Mouse (Mus musculus): ENCODE measurements around the gene Vgll4.

The Vgll4 gene

DNA sequence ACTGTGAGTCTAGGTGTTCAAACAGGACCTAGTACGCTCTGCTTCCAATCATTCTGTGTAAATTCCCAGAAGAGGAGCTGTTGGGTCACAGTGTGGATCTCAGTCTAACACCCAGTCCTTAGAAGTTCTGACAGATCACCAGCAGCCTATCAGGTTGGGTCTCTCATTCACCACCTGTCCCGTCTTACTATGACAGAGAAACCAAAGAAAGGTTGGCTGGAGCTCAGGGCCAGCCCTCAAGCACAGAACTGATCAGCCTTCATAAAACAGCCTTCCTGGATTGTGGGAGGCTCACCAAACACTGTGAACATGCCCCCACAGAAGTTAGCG lies 96.0 kb downstream of the Vgll4 start:
- DNase-seq (ENCODE audit: low read depth, low spot score), result no peak

DNA sequence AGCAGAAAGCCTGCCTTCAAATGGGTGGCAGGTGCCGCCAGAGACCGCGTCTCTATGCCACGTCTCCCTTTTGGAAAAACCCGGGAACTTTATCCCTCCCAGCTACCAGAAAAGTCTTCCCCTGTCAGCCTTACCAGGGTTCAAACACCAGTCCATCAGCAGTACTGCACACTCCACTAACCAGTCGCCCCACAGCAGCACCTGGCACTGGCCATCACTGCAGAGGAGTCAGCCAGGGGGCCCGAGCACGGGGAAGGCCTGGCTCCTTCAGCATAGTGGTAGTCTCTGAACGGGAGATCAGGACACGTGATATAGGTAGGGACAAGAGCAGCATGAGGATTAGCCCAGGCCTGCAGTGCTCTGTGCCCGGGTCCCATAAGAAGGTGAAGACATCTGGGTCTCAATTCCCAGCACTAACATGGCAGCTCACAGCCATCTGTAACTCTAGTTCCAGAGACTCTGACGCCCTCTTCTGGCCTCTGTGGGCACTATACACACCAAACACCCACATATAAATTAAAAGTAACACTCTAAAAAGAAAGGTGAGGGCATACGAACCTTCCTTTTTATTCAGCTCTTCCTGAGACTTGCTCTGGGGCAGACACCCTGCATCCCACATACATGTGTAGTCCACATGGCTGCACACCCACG lies 98.7 kb downstream of the Vgll4 start:
- no peak for DNase-seq (ENCODE audit: low read depth, low spot score)

DNA sequence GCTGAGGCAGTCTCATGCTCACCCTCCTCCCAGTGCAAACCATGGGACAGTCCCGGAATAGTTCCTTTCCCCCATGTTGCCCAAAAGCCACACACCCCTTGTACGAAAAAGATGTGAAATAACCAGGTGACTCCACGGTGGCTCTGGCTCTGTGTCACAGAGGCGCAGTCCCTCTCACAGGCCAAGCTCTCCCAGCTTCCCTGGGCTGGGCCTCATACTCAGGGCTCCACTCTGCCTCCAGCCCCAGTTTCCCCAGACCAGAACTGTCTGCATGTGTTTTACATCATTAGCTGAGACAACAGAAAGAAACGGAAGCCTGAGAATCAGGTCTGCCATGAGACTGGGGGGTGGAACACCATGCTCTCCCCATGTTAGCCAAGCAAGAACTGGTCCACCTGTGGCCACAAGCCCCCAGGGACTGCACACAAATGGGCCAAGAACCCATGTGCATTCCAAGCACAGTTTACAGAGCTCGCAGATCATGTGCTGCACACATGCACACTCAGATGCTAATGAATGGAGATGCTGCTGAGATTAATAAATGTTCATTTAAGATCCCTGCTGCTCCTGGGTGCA lies 100.2 kb downstream of the Vgll4 start:
- DNase-seq (ENCODE audit: low read depth, low spot score), result no peak

DNA sequence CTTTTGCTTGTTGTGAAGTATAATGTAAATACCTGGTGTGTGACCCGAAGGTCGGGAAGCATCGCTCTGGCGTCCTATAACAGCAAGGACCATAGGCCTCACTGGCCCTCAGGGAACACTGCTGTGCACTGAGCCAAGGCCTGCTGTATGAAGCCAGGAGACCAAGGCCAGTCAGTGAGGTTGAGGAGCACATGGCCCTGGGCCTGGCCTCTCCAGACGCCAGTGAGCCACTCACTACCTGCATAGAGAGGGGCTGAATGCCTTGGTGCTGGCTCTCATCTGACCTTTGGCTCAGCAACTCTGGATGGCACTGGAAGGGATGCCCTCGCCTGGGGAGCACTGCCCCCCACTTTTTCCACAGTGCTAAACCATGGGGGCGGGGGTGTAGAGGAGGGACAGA lies 101.1 kb downstream of the Vgll4 start:
- DNase-seq (ENCODE audit: low read depth, low spot score), result no peak

DNA sequence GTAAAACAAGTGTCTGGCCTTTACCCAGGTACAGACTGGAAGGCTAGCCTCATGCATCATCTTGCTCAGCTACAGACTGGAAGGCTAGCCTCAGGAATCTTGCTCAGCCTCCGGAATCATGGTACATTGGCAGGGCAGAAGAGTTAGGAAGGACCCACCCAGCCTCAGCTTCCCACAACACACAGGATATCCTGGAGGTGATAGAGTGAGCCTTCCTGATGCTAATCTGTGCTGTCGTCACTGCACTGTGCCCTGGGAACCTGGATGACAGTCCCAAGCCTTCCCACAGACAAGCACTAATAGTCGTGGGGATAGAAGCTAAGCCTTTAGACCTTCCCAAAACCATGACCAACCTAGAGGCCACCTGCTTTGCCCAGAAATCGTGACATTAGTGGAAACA lies 103.2 kb downstream of the Vgll4 start:
- DNase-seq (ENCODE audit: low read depth, low spot score), result no peak

DNA sequence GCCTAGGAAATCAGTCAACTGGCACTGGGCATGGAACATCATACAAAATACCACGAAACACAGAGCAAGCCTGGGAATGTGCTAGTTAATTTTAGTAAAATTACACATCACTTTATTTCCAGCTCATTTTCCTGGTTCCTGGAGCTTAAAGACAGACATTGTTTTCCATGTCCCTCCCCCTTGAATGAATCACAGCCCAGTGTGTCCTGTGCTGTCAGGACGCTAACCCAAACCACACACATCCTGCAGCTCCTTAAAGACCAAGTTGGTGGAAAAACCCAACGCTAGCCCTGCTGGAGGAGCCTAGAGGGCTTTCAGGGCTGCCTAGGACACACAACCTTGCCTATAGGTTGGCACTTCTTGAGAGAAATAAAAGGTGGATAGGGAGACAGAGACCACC lies 103.7 kb downstream of the Vgll4 start:
- no peak for DNase-seq (ENCODE audit: low read depth, low spot score)

DNA sequence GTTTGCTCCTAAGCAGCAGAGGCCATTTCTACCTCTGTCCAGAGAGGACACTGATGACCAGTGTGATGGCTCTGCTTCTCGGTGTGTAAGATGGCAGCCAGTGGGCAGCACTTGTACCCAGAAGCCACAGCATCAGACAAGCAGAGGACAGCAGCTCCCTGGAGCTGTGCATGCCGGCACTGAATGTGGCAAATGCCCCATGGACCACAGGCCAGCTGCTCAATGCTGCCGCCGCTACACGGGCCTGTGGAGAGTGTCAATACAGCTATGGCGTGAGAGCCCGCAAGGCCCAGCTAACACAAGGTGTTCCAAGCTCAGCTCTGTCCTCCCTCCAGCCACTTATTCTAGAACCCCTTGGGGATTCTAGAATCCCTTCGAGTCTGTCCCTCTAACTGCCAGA lies 105.4 kb downstream of the Vgll4 start:
- DNase-seq (ENCODE audit: low read depth, low spot score), result no peak

DNA sequence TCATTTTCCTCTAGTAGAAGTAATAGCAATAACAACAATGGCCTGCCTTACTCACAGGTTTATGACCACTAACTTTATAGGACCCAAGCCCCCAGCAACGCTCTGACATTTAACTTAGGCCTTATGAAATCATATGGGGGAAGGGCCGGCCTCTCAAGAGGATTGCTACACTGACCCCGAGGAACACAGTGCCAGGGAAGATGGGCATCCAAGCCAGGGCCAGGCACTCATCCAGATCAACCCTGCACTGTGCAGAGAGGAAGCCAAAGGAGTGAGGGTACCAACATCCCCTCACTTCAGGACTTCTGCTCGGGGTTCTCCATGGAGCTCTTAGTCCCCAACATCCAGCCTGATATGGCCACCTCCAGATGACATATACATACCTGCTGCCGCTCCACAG lies 106.3 kb downstream of the Vgll4 start:
- DNase-seq (ENCODE audit: low read depth, low spot score), result no peak

DNA sequence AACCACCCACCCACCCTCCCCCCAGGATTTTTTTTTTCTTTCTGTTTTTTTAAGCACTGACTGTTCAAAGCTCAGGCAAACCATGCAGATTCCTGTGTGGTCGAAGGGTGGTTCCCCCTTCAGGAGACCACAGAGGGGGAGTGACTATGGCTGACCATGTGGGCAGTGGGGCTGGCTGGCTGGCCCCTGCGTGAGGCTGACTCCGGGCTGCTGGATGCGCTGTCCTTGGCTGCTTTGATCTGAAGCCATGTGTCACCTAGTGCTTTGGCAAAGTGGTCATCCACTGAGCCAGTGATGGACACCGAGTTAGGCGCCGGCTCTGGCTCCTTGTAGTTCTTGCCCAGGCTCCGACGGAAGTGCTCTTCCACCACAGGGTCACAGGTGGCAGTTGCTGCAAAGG lies 107.7 kb downstream of the Vgll4 start:
- DNase-seq (ENCODE audit: low read depth, low spot score), result no peak

DNA sequence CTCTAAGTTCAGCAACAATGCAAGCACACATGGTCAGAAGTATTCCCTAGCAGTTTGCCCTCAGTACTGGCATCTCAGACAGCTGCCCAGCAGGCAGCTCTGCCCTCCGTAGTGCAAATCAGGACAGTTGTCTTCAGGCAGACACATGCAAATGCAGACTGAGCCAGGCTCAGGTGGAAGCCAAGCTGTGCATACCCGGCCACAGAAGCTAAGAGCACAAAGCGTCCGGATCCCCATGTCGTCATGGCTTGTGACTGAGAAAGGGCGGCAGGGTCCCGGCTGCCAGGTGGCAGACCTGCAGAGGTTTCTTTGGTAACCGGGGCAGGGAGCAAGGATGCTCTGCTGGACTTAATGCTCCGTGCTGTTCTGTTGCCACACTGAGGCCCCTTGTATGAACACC lies 108.2 kb downstream of the Vgll4 start:
- no peak for DNase-seq (ENCODE audit: low read depth, low spot score)

DNA sequence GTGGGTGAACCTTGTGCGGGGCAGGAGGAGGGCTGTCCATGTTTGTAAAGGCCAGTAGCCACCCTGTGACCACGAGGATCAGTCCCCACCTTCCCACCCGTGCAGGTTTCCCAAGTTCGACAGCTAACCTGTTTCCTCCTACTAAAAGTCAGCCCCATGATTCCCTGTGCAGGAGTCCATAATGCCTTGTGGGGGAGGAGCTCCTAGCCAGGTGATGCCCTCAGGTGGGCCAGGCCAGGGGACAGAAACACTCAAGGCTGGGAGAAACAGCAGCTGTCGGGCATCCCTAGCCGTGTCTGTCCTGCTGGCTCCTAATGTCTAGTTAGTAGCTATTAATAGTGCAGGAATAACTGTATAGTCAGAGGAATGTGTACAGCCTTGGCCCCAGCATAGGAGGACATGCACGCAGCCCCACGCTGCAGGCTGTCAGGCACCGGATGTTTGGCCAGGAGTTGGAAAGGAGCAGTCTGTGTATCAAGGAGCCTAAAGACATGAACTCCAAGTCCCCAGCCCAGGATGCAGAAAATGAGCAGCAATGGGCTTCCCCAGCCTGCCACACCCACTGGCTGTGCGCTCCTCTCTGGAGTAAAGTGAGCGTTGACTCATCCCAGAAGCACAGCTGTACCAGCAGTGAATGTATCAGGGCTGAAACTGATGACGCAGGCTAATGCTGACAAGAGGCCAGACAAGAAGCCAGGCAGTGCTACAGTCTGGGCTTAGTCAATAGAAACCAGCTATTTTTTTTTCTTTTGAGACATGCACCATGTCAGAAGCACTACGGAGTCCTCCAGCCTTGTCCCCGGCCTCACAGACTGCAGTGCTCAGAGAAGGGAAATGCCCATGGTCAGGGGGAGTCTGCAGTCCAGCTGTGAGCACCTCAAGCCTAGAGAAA lies 108.9 kb downstream of the Vgll4 start:
- no peak for DNase-seq (ENCODE audit: low read depth, low spot score)

DNA sequence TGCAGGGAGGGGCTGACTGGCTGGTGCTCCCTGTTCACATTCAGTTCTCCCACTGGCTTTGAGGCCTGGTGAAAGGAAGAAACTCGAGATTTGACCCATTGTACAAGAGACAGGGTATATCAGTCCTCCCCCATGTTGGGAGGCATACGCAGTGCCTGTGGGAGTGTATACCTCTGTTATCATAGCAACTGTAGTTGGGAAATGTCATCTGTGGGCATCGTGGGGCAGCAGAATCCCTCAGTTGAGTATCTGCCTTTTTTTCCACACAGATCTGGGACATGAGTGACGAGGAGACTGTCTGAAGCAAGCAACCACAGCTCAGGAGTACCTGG lies 111.1 kb downstream of the Vgll4 start:
- DNase-seq (ENCODE audit: low read depth, low spot score), result no peak

DNA sequence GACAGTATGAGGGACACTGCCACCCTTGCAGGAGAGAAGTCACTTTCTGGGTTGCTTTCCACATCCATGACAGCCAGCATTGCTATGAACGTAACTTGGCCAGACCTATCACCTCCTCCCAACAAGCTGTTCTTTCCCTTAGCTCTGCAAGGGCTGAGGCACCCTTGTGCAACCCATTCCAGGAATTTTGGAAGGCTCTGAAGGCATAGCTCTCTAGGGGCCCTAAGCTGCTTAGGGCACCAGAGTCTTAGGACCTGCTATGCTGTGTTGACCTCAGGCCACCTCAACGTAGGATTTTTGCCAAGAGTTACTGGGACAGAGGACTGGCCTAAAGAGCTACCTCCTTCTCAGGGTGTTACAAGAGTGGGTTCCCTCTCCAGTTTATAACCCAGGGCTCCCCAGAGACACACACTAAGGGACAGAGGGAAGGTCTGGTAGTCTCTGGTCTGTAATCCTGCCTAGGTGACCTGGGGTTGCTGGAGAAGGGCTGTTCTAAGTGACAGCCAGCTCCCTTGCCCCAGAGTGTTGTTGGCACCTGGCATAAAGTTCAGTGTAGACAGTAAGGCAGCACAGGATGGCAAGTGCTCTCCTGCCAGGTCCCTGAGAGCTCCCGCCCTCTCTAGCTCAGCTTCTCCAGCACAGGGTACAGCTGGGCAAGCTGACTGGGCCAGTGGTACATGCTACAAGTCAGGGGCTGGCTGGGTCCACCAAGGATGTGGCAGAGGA lies 111.6 kb downstream of the Vgll4 start:
- no peak for DNase-seq (ENCODE audit: low read depth, low spot score)

DNA sequence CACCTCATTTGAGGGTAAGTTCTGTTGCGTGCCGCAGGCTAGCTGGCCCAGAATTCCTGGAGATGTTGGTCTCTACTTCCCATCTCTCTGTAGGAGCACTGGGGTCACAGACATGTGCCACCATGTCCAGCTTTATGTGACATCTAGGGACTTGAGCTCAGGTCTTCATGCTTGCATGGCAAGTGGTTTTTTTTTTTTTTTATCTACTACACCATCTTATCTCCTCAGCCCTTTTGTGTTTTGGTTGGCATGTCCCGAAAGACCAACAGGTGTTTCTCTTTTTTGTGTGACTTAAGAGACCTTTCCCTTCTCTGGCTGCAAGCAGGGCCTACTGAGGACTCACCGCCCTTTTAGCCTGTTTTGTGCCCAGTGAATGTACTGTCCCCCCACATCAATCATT lies 113.3 kb downstream of the Vgll4 start:
- no peak for DNase-seq (ENCODE audit: low read depth, low spot score)

DNA sequence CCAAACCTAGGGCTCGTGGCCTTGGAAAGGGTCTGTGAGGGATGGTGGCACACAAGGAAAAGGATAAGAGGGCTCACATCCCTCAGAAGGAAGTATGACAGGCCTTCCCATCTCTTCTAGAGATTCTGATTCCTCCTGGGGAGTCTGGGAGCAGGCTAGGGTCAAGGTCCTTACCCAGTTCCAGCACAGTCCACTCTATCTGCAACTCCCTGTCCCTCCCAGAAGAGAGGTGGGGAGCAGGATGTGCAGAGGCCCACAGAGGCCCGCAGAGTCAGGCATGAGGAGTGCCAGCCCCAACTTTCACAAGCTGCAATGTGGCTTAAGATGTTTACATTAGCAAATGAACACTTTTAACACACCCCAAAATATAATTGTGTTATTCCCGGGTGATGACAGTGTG lies 114.2 kb downstream of the Vgll4 start:
- no peak for DNase-seq (ENCODE audit: low read depth, low spot score)

DNA sequence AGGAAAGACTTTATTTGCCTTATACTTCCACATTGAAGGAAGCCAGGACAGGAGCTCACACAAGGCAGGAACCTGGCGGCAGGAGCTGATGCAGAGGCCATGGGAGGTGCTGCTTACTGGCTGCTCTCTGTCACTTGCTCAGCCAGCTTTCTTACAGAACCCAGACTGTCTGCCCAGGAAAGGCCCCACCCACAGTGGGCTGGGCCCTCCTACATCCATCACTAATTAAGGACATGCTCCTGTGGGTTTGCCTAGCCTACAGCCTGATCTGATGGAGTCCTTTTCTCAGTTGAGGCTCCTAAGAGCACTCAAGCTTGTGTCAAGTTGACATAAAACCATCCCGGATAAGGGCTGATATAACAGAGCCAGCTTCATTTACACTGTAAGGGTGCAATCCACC lies 115.4 kb downstream of the Vgll4 start:
- DNase-seq (ENCODE audit: low read depth, low spot score), result no peak

DNA sequence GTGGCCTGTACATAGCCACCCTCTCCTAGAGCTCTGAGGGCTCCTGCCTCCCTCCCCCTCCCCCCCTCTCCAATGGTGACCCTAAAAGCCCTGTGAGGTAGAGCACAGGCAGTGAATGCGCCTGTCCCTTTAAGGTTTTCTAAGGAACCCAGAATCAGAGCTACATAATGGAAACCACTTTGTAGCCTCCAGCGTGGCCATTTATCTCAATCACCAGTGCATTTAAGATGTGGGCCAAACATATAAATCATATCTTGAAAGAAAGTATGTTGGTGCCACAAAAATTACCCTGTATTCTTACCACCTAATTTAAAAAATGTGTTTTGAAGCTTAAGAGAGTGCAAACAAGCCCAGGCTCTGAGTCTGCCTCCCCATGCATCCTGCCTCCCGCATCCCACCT lies 117.1 kb downstream of the Vgll4 start:
- no peak for DNase-seq (ENCODE audit: low read depth, low spot score)

DNA sequence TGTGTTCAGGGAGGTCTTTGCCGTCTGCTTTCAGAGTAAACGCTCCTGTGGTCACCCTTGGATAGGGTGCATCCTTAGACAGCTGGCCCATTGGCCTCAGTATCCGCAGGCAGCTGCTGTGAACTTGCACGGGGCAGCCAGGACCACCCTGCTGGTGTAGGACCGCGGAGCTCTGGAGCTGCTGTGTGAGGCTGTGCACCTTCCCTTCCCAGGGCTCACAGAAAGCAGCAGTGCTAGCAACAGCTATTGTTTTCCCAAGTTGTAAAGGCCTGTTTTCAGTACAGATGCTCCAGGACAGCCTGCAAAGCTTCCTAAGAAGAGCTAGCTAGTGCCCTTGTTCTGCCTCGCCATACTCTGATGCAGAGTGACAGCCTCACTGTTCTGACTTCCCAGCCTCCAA lies 118.1 kb downstream of the Vgll4 start:
- no peak for DNase-seq (ENCODE audit: low read depth, low spot score)

DNA sequence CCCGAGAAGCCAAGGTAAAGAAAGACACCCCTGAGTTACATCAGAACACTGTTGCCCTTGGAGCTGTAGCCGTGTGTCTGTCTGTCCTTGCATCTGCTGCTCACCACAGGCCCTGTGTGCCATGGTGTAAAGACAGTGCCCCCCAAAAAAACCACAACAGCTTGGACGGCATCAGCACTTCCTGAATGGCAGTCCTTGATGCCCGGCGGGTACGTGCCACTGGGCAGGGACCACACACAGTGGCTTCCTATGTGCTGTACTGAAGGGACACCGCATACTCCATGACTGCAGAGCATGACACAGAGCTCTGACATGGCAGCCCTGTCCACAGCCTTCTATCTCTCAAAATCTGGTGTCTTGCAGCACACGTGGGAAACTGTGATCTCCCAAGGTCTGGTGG lies 120.0 kb downstream of the Vgll4 start:
- no peak for DNase-seq (ENCODE audit: low read depth, low spot score)

DNA sequence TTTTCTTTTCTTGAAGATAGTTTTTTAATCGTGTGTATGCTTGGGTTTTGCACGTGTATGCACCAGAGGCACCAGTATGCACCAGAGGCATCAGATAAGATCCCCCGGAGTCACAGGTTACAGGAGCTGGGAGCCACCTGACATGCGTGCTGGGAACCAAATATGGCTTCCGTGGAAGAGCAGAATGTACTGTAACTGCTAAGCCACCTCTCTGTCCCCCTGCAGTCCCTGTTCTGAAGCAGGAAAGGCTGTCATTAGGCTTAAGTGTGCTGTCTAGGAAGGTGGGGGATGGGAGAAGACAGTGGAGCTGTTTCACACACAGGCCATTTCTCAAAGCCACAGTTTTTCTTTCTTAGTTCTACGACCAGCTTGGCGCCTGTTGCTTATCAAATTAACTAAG lies 121.0 kb downstream of the Vgll4 start:
- DNase-seq (ENCODE audit: low read depth, low spot score), result no peak

DNA sequence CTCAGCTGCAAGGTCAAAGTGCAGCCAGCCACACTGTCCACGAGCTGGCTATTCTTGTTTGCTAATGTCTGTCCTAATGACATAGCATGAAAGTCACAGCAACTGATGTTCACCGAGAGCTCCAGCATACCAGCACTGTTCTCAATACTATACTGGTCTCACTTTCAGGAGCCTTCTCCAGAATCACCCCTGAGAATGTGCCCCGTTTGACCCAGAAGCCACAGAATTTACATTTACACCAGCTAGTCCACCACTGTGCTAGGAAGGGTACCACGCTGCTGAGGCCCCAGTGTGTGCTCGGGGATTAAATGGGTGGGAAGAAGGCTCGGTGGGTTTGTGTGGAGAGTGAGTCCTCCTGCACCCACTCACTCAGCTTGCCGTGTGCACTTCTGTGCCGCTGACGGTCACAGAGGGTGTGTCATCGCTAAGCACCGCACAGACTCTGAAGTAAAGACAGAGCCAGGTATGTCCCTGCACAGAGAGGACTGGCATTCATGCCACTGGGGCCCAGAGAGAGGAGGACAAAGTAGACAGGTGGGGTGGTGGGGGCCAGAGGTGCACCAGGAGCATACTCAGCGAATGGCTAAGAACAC lies 122.1 kb downstream of the Vgll4 start:
- no peak for DNase-seq (ENCODE audit: low read depth, low spot score)

DNA sequence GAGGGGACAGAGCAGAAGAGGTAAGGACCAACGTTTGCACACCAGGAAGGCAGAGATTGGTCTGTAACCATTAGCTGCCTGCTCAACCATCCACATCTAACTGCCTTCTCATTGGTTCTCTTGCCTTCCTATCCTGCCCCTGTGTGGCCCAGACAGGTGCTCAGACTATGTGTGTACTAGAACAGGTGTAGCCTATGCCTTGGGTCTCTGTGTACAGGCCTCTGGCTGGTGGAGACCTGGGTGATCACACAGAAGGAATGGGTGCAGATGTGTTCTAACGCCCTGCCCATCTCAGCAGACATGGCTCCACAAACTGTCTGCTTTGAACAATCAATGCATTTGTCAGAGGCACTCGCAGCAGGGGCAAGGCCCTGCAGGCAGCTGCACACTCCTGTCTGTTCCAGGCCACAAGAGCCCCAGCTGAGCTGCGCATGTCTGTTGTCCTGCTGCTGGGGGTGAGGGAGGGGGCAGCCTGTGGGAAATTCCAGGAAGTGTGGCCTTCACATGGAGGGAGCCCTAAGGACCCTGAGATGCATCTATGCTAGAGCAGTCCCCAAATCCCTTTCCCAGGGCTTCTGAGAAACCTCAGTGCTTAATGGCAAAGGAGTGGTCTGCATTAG lies 123.5 kb downstream of the Vgll4 start:
- peak; percentile 61 for DNase-seq (ENCODE audit: low read depth, low spot score)

Measured in mesoderm, embryonic 11.5 days (tissue).